Mouse (Mus musculus) megakaryocyte, embryonic 14.5 days (primary cell): ENCODE results near the gene Aff3.

Experiments used
- FLI1 ChIP-seq: IDR thresholded peaks from 2 replicates; pipeline ENCODE4 v1.6.1; 2012; ENCODE audit warnings: low read length, inconsistent platforms, mixed read lengths
- GATA1 ChIP-seq: IDR thresholded peaks from 3 replicates; pipeline ENCODE4 v1.6.1; 2012; ENCODE audit warnings: mixed read lengths, low read length, inconsistent platforms, borderline replicate concordance

GRCm38 (mm10) chr1:38436471-38437340 is 228.0 kb downstream of the Aff3 start:
- TF ChIP-seq GATA1 (no peak), FLI1 (no peak)
